Mouse (Mus musculus): ENCODE measurements around the gene Sulf2. TPM values are rescaled to one million over a fixed set of nuclear protein-coding genes. Genes with fewer than 3 reads are reported as not detected.

Sulf2 gene
- total and polyA plus RNA-seq, 3 experiments = not detected

- H3K4me2 ChIP-seq (ENCODE audit: insufficient read depth, low read depth, poor library complexity, severe bottlenecking) = no peak overlapping the region
- H3K36me3 ChIP-seq (replicated peaks in 1 of 2; ENCODE audit: control insufficient read depth in 1 of 2, insufficient read depth in 1 of 2, low read length in 1 of 2) = no peaks in the 10 kb centered on the region
- no peak overlapping the region for H3K9ac ChIP-seq (ENCODE audit: insufficient read depth, low read depth)
- no peak overlapping the region for H3K4me3 ChIP-seq (replicated peaks in 1 of 3; ENCODE audit: low read depth in 2 of 3, low read length in 2 of 3, poor library complexity in 1 of 3)
- H3K27me3 ChIP-seq (replicated peaks) = peaks cover 2% of the 10 kb centered on the region
- in situ Hi-C loops (cut with MboI; ENCODE audit: low pct_ligation_motif_present, low pct_unique_long_range_greater_than_20kb, low sequenced_read_pairs) = loop anchor here (25.0 kb wide), 2 partner anchors 554 to 696 kb away; partner anchors contain the start of gene Trp53rkb
- peaks cover 7% of the 10 kb centered on the region for H3K9me3 ChIP-seq (replicated peaks; ENCODE audit: low read length)
- TF ChIP-seq MXI1 (IDR thresholded peaks at IDR 0.05; ENCODE audit: low read depth, low read length) (no peak), ZC3H11A (IDR thresholded peaks at IDR 0.05; ENCODE audit: low read depth, low read length) (no peak), HCFC1 (IDR thresholded peaks at IDR 0.05; ENCODE audit: low read depth, low read length) (no peak), ETS1 (conservative IDR thresholded peaks at IDR 0.05; ENCODE audit: low read depth, low read length) (no peak), ZKSCAN1 (IDR thresholded peaks at IDR 0.05; ENCODE audit: borderline replicate concordance, low read depth, low read length) (no peak), NRF1 (IDR thresholded peaks at IDR 0.05; ENCODE audit: low read depth, low read length) (no peak), UBTF (IDR thresholded peaks at IDR 0.05; ENCODE audit: low read depth, low read length) (no peak), SMC3 (IDR thresholded peaks at IDR 0.05; ENCODE audit: low read depth, low read length) (no peak), MAZ (IDR thresholded peaks at IDR 0.05; ENCODE audit: low read depth, low read length) (no peak), CHD2 (IDR thresholded peaks at IDR 0.05; ENCODE audit: low read length) (no peak), MYC (IDR thresholded peaks at IDR 0.05; ENCODE audit: low read depth, low read length) (no peak), BHLHE40 (IDR thresholded peaks at IDR 0.05; ENCODE audit: low read depth, low read length) (no peak), ELF1 (IDR thresholded peaks at IDR 0.05; ENCODE audit: low read depth, low read length) (no peak), IRF4 (IDR thresholded peaks at IDR 0.05; ENCODE audit: low read depth, low read length) (no peak), ZMIZ1 (IDR thresholded peaks at IDR 0.05; ENCODE audit: low read depth, low read length) (no peak), CHD1 (IDR thresholded peaks at IDR 0.05; ENCODE audit: low read depth, low read length) (no peak), POLR2A (IDR thresholded peaks at IDR 0.05; ENCODE audit: low read depth, low read length) (no peak), MEF2A (IDR thresholded peaks at IDR 0.05; ENCODE audit: borderline replicate concordance, low read depth, low read length) (no peak)
- H3K27ac ChIP-seq (ENCODE audit: insufficient read depth, low read depth) = no peak overlapping the region
- no peak for DNase-seq (ENCODE audit: extremely low read depth)
- no peaks in the 10 kb centered on the region for H3K4me1 ChIP-seq (ENCODE audit: control insufficient read depth in 1 of 2, insufficient read depth in 2 of 2)
- H3K79me2 ChIP-seq (replicated peaks; ENCODE audit: control insufficient read depth, extremely low read depth, insufficient read depth, poor library complexity, severe bottlenecking) = no peaks in the 10 kb centered on the region
- dilution Hi-C loops (cut with MboI; ENCODE audit: extremely low pct_ligation_motif_present, extremely low pct_unique_long_range_greater_than_20kb, low sequenced_read_pairs) = no loop called here
Measured at GRCm38 (mm10) chr2:166091599-166091998, 63.9 kb downstream of the Sulf2 start.

DNA sequence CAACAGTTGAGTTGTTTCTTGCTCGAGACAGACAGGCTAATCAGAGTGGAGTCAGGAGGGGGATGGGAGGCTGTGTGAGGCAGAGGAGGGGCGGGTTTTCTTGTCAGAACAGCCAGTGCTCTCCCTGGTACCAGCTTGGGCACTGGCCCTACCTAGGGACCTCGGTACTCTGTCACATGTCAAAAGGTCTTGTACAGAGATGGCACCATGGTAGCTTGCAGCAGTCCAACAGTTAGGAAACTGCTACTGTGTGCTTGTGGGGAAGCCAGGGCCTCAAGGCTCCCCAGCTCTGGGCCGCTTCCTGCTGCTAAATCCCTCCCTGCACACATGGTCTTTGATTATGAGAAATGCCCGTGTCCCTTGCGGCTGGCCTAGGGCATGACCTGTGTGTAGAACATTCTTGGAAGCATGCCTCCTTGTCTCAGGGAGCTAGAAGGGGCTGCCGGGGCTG, 65.3 kb downstream of the Sulf2 start:
- Histone ChIP-seq H3K4me2 (ENCODE audit: insufficient read depth, low read depth, poor library complexity, severe bottlenecking) (no peak overlapping the region), H3K4me3 (replicated peaks in 1 of 3; ENCODE audit: low read depth in 2 of 3, low read length in 2 of 3, poor library complexity in 1 of 3) (no peak overlapping the region), H3K27ac (ENCODE audit: insufficient read depth, low read depth) (no peak overlapping the region), H3K27me3 (replicated peaks) (peaks cover 2% of the 10 kb centered on the region), H3K4me1 (ENCODE audit: control insufficient read depth in 1 of 2, insufficient read depth in 2 of 2) (no peaks in the 10 kb centered on the region), H3K9ac (ENCODE audit: insufficient read depth, low read depth) (no peak overlapping the region), H3K79me2 (replicated peaks; ENCODE audit: control insufficient read depth, extremely low read depth, insufficient read depth, poor library complexity, severe bottlenecking) (no peaks in the 10 kb centered on the region), H3K36me3 (replicated peaks in 1 of 2; ENCODE audit: control insufficient read depth in 1 of 2, insufficient read depth in 1 of 2, low read length in 1 of 2) (no peaks in the 10 kb centered on the region), H3K9me3 (replicated peaks; ENCODE audit: low read length) (peaks cover 7% of the 10 kb centered on the region)
- DNase-seq (ENCODE audit: extremely low read depth) = no peak
- in situ Hi-C loops (cut with MboI; ENCODE audit: low pct_ligation_motif_present, low pct_unique_long_range_greater_than_20kb, low sequenced_read_pairs) (loop anchor here (25.0 kb wide), 2 partner anchors 553 to 697 kb away; partner anchors contain the start of gene Trp53rkb), dilution Hi-C loops (cut with MboI; ENCODE audit: extremely low pct_ligation_motif_present, extremely low pct_unique_long_range_greater_than_20kb, low sequenced_read_pairs) (no loop called here)
- TF ChIP-seq UBTF (IDR thresholded peaks at IDR 0.05; ENCODE audit: low read depth, low read length) (no peak), ELF1 (IDR thresholded peaks at IDR 0.05; ENCODE audit: low read depth, low read length) (no peak), CHD2 (IDR thresholded peaks at IDR 0.05; ENCODE audit: low read length) (no peak), TCF12 (IDR thresholded peaks at IDR 0.05; ENCODE audit: low read depth, low read length) (no peak), MAX (IDR thresholded peaks at IDR 0.05; ENCODE audit: low read length) (no peak), KAT2A (IDR thresholded peaks at IDR 0.05; ENCODE audit: insufficient replicate concordance, low read length) (no peak), E2F4 (IDR thresholded peaks at IDR 0.05; ENCODE audit: insufficient replicate concordance, low read depth, low read length) (no peak), JUND (conservative IDR thresholded peaks at IDR 0.05; ENCODE audit: low read depth, low read length) (no peak), ETS1 (conservative IDR thresholded peaks at IDR 0.05; ENCODE audit: low read depth, low read length) (no peak), ZNF384 (IDR thresholded peaks at IDR 0.05; ENCODE audit: low read depth, low read length) (no peak), MXI1 (IDR thresholded peaks at IDR 0.05; ENCODE audit: low read depth, low read length) (no peak), MAFK (IDR thresholded peaks at IDR 0.05; ENCODE audit: insufficient replicate concordance, low read length) (no peak), MAZ (IDR thresholded peaks at IDR 0.05; ENCODE audit: low read depth, low read length) (no peak), NELFE (IDR thresholded peaks at IDR 0.05; ENCODE audit: low read depth, low read length) (no peak), CTCF (conservative IDR thresholded peaks at IDR 0.05 in 1 of 2, IDR thresholded peaks at IDR 0.05 in 1 of 2; ENCODE audit: low read depth in 2 of 2, low read length in 2 of 2) (no peak), CHD1 (IDR thresholded peaks at IDR 0.05; ENCODE audit: low read depth, low read length) (no peak), ZKSCAN1 (IDR thresholded peaks at IDR 0.05; ENCODE audit: borderline replicate concordance, low read depth, low read length) (no peak), BHLHE40 (IDR thresholded peaks at IDR 0.05; ENCODE audit: low read depth, low read length) (no peak)
